Mouse (Mus musculus): ENCODE data around the gene Socs7. TPM values are rescaled to one million over a fixed set of nuclear protein-coding genes. Genes with fewer than 3 reads are reported as not detected.
A peak's percentile ranks its signal among the peaks of the same experiment; 100 is the strongest.

Socs7 gene
- polyA plus RNA-seq, 1 experiment, result 13.5 TPM

- no peak for TF ChIP-seq POLR2A (IDR thresholded peaks at IDR 0.05; ENCODE audit: low read depth, low read length)
- no peak for TF ChIP-seq CTCF (conservative IDR thresholded peaks at IDR 0.05; ENCODE audit: insufficient read depth, insufficient read length, low read depth, low read length)
- H3K36me3 ChIP-seq (ENCODE audit: control insufficient read depth, insufficient read depth, low read length), result no peaks in the 10 kb centered on the region; the same call in 1 of the 2 replicates
- H3K4me1 ChIP-seq (ENCODE audit: control insufficient read depth, insufficient read depth, low read length), result peaks cover 19% of the 10 kb centered on the region; the same call in 1 of the 2 replicates
- H3K27me3 ChIP-seq (replicated peaks; ENCODE audit: control insufficient read depth, insufficient read depth, low read length), result no peaks in the 10 kb centered on the region
- peak; percentile 89 for DNase-seq
- WGBS, result 33% methylated on average over 7 of the region's 7 CpGs
- H3K27ac ChIP-seq (ENCODE audit: insufficient read depth, low read depth, low read length), result 0 out of 2 replicates have a peak overlapping the region, but pooled peaks have one; percentile 41
- H3K4me3 ChIP-seq (ENCODE audit: insufficient read depth, low read depth, low read length), result no peak overlapping the region
Observed at GRCm38 (mm10) chr11:97370329-97371091, 8.2 kb downstream of the Socs7 start.

DNA sequence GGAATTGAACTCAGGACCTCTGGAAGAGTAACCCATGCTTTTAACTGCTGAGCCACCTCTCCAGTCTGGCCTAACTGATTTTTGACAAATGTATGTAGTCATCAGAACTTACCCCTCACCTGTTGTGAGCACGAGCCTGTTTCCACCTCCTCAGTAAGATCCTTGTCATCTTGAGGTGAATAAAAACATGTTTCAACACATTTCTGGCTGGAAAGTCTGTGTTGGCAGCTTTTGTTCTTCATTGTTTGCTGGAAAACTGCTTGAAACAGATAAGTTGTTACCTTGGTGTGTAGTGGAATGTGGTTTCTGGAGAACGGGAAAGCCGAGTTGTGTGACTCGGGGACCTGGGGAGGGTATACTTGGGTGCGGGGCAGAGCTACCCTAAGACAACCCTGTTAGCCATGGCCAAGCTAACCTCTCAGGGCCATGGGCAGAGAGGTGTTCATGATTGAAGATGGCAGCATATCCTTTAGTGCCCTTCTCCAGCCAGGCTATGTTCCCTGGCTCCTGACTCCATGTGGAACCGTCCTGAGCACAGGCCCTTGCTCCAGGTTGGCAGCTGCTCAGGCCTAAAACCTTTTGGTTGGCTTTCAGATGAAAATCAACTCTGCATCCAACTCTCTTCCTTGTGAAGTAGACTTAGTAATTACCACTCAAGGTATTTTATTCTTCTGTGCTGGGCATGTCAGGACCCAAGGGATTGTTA, 10.0 kb downstream of the Socs7 start:
- Histone ChIP-seq H3K27ac (ENCODE audit: insufficient read depth, low read depth, low read length) (no peak overlapping the region), H3K4me1 (ENCODE audit: control insufficient read depth, insufficient read depth, low read length) (peaks cover 23% of the 10 kb centered on the region; the same call in 1 of the 2 replicates), H3K4me3 (ENCODE audit: insufficient read depth, low read depth, low read length) (no peak overlapping the region), H3K36me3 (ENCODE audit: control insufficient read depth, insufficient read depth, low read length) (no peaks in the 10 kb centered on the region; the same call in 1 of the 2 replicates), H3K27me3 (replicated peaks; ENCODE audit: control insufficient read depth, insufficient read depth, low read length) (no peaks in the 10 kb centered on the region)
- TF ChIP-seq POLR2A (IDR thresholded peaks at IDR 0.05; ENCODE audit: low read depth, low read length) (no peak), CTCF (conservative IDR thresholded peaks at IDR 0.05; ENCODE audit: insufficient read depth, insufficient read length, low read depth, low read length) (no peak)
- WGBS, result 83% methylated on average over 6 of the region's 6 CpGs
- no peak for DNase-seq

GRCm38 (mm10) chr11:97373402-97373801, 11.1 kb downstream of the Socs7 start:
- no peaks in the 10 kb centered on the region for H3K27me3 ChIP-seq (replicated peaks; ENCODE audit: control insufficient read depth, insufficient read depth, low read length)
- WGBS, result 87% methylated on average over 2 of the region's 2 CpGs
- no peak for DNase-seq
- no peak overlapping the region for H3K4me3 ChIP-seq (ENCODE audit: insufficient read depth, low read depth, low read length)
- TF ChIP-seq CTCF (conservative IDR thresholded peaks at IDR 0.05; ENCODE audit: insufficient read depth, insufficient read length, low read depth, low read length), result no peak
- TF ChIP-seq POLR2A (IDR thresholded peaks at IDR 0.05; ENCODE audit: low read depth, low read length), result no peak
- peaks cover 20% of the 10 kb centered on the region; the same call in 1 of the 2 replicates for H3K4me1 ChIP-seq (ENCODE audit: control insufficient read depth, insufficient read depth, low read length)
- no peak overlapping the region for H3K27ac ChIP-seq (ENCODE audit: insufficient read depth, low read depth, low read length)
- H3K36me3 ChIP-seq (ENCODE audit: control insufficient read depth, insufficient read depth, low read length), result peaks cover 1% of the 10 kb centered on the region; the same call in 1 of the 2 replicates

DNA sequence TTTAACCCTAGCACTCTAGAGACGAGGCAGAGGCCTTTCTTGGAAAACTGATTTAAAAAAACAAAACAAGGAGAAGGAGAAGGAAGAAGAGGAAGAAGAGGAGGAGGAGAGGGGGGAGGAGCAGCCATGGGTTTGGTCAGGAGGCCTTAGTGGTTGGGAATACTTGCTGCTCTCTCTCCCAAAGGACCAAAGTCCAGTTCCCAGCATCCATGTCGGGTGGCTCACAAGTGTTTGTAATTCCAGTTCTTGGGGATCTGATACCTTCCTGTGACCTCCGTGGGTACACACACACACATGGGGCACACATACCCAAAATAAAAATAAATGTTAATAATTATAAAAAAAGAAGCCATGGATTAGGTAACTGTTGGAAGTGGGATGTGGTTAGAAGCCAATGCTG, 17.7 kb downstream of the Socs7 start:
- WGBS, result 44% methylated on average over 3 of the region's 3 CpGs
- Histone ChIP-seq H3K27me3 (replicated peaks; ENCODE audit: control insufficient read depth, insufficient read depth, low read length) (no peaks in the 10 kb centered on the region), H3K4me1 (ENCODE audit: control insufficient read depth, insufficient read depth, low read length) (peaks cover 21% of the 10 kb centered on the region; the same call in 1 of the 2 replicates), H3K4me3 (ENCODE audit: insufficient read depth, low read depth, low read length) (no peak overlapping the region), H3K27ac (ENCODE audit: insufficient read depth, low read depth, low read length) (no peak overlapping the region), H3K36me3 (ENCODE audit: control insufficient read depth, insufficient read depth, low read length) (peaks cover 3% of the 10 kb centered on the region; the same call in 1 of the 2 replicates)
- TF ChIP-seq POLR2A (IDR thresholded peaks at IDR 0.05; ENCODE audit: low read depth, low read length), result no peak
- no peak for TF ChIP-seq CTCF (conservative IDR thresholded peaks at IDR 0.05; ENCODE audit: insufficient read depth, insufficient read length, low read depth, low read length)
- peak; percentile 86 for DNase-seq

GRCm38 (mm10) chr11:97383017-97383416, 20.7 kb downstream of the Socs7 start:
- DNase-seq, result peak; percentile 61
- no peak for TF ChIP-seq CTCF (conservative IDR thresholded peaks at IDR 0.05; ENCODE audit: insufficient read depth, insufficient read length, low read depth, low read length)
- TF ChIP-seq POLR2A (IDR thresholded peaks at IDR 0.05; ENCODE audit: low read depth, low read length), result no peak
- H3K27me3 ChIP-seq (replicated peaks; ENCODE audit: control insufficient read depth, insufficient read depth, low read length), result no peaks in the 10 kb centered on the region
- H3K4me1 ChIP-seq (ENCODE audit: control insufficient read depth, insufficient read depth, low read length), result peaks cover 17% of the 10 kb centered on the region; the same call in 1 of the 2 replicates
- H3K36me3 ChIP-seq (ENCODE audit: control insufficient read depth, insufficient read depth, low read length), result peaks cover 3% of the 10 kb centered on the region; the same call in 1 of the 2 replicates
- 46% methylated on average over 2 of the region's 2 CpGs for WGBS
- peak overlapping the region; percentile 67 for H3K27ac ChIP-seq (ENCODE audit: insufficient read depth, low read depth, low read length)
- no peak overlapping the region for H3K4me3 ChIP-seq (ENCODE audit: insufficient read depth, low read depth, low read length)

DNA sequence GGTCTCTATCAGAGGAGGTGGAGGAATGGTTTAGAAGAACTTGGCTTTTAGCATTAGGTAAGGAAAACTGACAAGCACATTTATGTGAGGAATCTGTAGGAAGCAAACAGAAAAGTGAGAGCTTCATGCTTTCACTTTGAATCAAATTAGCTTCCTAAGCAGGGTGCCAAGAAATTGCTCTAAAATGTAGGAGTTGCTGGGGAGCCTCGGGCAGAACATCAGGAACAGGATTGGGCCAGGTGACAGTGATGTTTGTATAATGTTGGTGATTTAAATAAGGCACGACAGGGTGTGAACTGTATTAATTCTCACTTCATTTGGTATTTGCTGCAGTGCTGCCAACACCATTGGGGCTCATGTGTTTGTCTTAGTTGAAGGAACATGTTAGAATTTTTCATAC, 21.4 kb downstream of the Socs7 start:
- peak overlapping the region; percentile 34 for H3K27ac ChIP-seq (ENCODE audit: insufficient read depth, low read depth, low read length)

More for the DNA sequence above, 21.4 kb downstream of the Socs7 start:
- TF ChIP-seq POLR2A (IDR thresholded peaks at IDR 0.05; ENCODE audit: low read depth, low read length), result no peak
- no peak for TF ChIP-seq CTCF (conservative IDR thresholded peaks at IDR 0.05; ENCODE audit: insufficient read depth, insufficient read length, low read depth, low read length)
- 34% methylated on average over 2 of the region's 2 CpGs for WGBS
- Histone ChIP-seq H3K4me3 (ENCODE audit: insufficient read depth, low read depth, low read length) (no peak overlapping the region), H3K36me3 (ENCODE audit: control insufficient read depth, insufficient read depth, low read length) (peaks cover 2% of the 10 kb centered on the region; the same call in 1 of the 2 replicates), H3K4me1 (ENCODE audit: control insufficient read depth, insufficient read depth, low read length) (peaks cover 17% of the 10 kb centered on the region; the same call in 1 of the 2 replicates), H3K27me3 (replicated peaks; ENCODE audit: control insufficient read depth, insufficient read depth, low read length) (no peaks in the 10 kb centered on the region)
- DNase-seq, result peak; percentile 27
